In the genomic region with DNA sequence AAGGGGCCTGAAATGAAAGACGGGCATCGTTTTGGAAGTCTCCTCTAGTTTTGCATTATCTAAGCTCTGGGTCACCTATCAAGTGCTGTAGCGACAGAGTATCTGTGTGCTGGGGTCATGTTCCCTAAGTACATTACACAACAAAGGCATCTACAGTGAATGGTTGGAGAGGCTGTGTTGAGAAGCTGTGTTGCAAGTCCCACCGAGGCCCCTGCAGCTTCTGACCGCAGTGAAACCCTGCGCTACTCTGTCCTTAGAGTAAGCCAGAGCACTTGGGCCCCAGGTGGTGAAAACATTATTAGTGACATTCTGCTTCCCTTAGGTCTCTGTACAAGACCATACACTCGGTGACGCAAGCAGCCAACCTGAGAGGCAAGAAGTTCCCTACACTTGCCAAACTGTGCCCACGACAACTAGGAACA, we compare ENCODE assay signal across 8 mouse cellular contexts. TPM values are rescaled to one million over a fixed set of nuclear protein-coding genes. Genes with fewer than 3 reads are reported as not detected.
A peak's percentile ranks its signal among the peaks of the same experiment; 100 is the strongest.
DNase-seq lines count a peak whose midpoint lies in the region; ATAC-seq lines count a peak whose summit lies in the region.

No protein-coding gene starts in this region.

- no peaks in the 10 kb centered on the region for H3K36me3 ChIP-seq in heart, embryonic 15.5 days
- H3K36me3 ChIP-seq in embryonic facial prominence, embryonic 10.5 days (replicated peaks) = no peaks in the 10 kb centered on the region
- no peaks in the 10 kb centered on the region for H3K36me3 ChIP-seq in hindbrain, embryonic 15.5 days
- H3K36me3 ChIP-seq in midbrain, embryonic 13.5 days = no peaks in the 10 kb centered on the region

- H3K9ac ChIP-seq in heart, embryonic 15.5 days = peak overlapping the region; percentile 81
- H3K9ac ChIP-seq in hindbrain, embryonic 15.5 days = peak overlapping the region; percentile 1; the same call in 1 of the 2 replicates
- H3K9ac ChIP-seq in midbrain, embryonic 13.5 days (replicated peaks) = peak overlapping the region; percentile 84

- peak overlapping the region; percentile 90 for H3K4me2 ChIP-seq in heart, embryonic 15.5 days
- peak overlapping the region; percentile 77 for H3K4me2 ChIP-seq in hindbrain, embryonic 15.5 days
- peak overlapping the region; percentile 89 for H3K4me2 ChIP-seq in midbrain, embryonic 13.5 days (replicated peaks)

- WGBS in heart, embryonic 15.5 days = 24% methylated on average over 9 of the region's 9 CpGs
- 26% methylated on average over 9 of the region's 9 CpGs for WGBS in embryonic facial prominence, embryonic 10.5 days
- 25% methylated on average over 9 of the region's 9 CpGs for WGBS in hindbrain, embryonic 15.5 days
- 26% methylated on average over 9 of the region's 9 CpGs for WGBS in midbrain, embryonic 13.5 days

- H3K4me3 ChIP-seq in heart, embryonic 15.5 days = peak overlapping the region; percentile 83
- H3K4me3 ChIP-seq in embryonic facial prominence, embryonic 10.5 days = peak overlapping the region; percentile 85
- peak overlapping the region; percentile 71 for H3K4me3 ChIP-seq in hindbrain, embryonic 15.5 days
- peak overlapping the region; percentile 75 for H3K4me3 ChIP-seq in midbrain, embryonic 13.5 days (replicated peaks)

- H3K27ac ChIP-seq in heart, embryonic 15.5 days = peak overlapping the region; percentile 88
- H3K27ac ChIP-seq in embryonic facial prominence, embryonic 10.5 days (replicated peaks) = no peak overlapping the region
- peak overlapping the region; percentile 91 for H3K27ac ChIP-seq in hindbrain, embryonic 15.5 days (replicated peaks)
- H3K27ac ChIP-seq in midbrain, embryonic 13.5 days = 0 out of 2 replicates have a peak overlapping the region, but pooled peaks have one; percentile 17

- intact Hi-C loops in left cerebral cortex, postnatal 10 days (cut with DNase I) = no loop called here

- peaks cover 38% of the 10 kb centered on the region for H3K4me1 ChIP-seq in heart, embryonic 15.5 days (replicated peaks)
- peaks cover 15% of the 10 kb centered on the region for H3K4me1 ChIP-seq in embryonic facial prominence, embryonic 10.5 days
- peaks cover 26% of the 10 kb centered on the region for H3K4me1 ChIP-seq in hindbrain, embryonic 15.5 days (replicated peaks)
- H3K4me1 ChIP-seq in midbrain, embryonic 13.5 days (replicated peaks) = peaks cover 28% of the 10 kb centered on the region

- no peaks in the 10 kb centered on the region for H3K9me3 ChIP-seq in heart, embryonic 15.5 days (replicated peaks)
- H3K9me3 ChIP-seq in embryonic facial prominence, embryonic 10.5 days = no peaks in the 10 kb centered on the region
- no peaks in the 10 kb centered on the region for H3K9me3 ChIP-seq in hindbrain, embryonic 15.5 days
- H3K9me3 ChIP-seq in midbrain, embryonic 13.5 days = no peaks in the 10 kb centered on the region

- ATAC-seq in heart, embryonic 15.5 days (replicated peaks; ENCODE audit: insufficient number of reproducible peaks, insufficient read depth, low FRiP score, low read depth) = no peak
- ATAC-seq in hindbrain, embryonic 15.5 days (ENCODE audit: low FRiP score, low read depth) = peak; percentile 65
- no peak for ATAC-seq in midbrain, embryonic 13.5 days

- H3K27me3 ChIP-seq in heart, embryonic 15.5 days = peaks cover 4% of the 10 kb centered on the region; the same call in 1 of the 2 replicates
- H3K27me3 ChIP-seq in embryonic facial prominence, embryonic 10.5 days (replicated peaks; ENCODE audit: low read depth, poor library complexity, severe bottlenecking) = peaks cover 68% of the 10 kb centered on the region
- H3K27me3 ChIP-seq in hindbrain, embryonic 15.5 days = 0 out of 2 replicates have a peak, but pooled peaks cover 4% of the 10 kb centered on the region
- peaks cover 34% of the 10 kb centered on the region for H3K27me3 ChIP-seq in midbrain, embryonic 13.5 days

- no peak for DNase-seq in heart, adult 9 months (ENCODE audit: low spot score in 2 of 2)
- DNase-seq in embryonic facial prominence, embryonic 10.5 days (ENCODE audit: low spot score) = no peak
- no peak for DNase-seq in layer of hippocampus, adult 18-20 months (ENCODE audit: low spot score in 2 of 2)
- DNase-seq in adrenal gland, postnatal 4 days (ENCODE audit: low spot score in 2 of 2) = no peak
- no peak for DNase-seq in left cerebral cortex, postnatal 10 days (ENCODE audit: extremely low spot score in 1 of 2, low spot score in 2 of 2)

RNA-seq across cellular contexts. Expression of a gene that starts 20.5 kb away (rescaled TPM):
- 6.0 and 6.1 TPM in 2 replicates for polyA plus RNA-seq in heart, embryonic 15.5 days (2015; fragmentation: Nextera tagmentation; extraction: Ambion mirVana)
- polyA plus RNA-seq in embryonic facial prominence, embryonic 10.5 days (2016; fragmentation: Nextera tagmentation; extraction: Ambion mirVana) = 1.8 and 2.8 TPM in 2 replicates
- polyA plus RNA-seq in hindbrain, embryonic 15.5 days (2015; fragmentation: Nextera tagmentation; extraction: Ambion mirVana) = 42.8 and 46.8 TPM in 2 replicates
- 28.1 and 30.6 TPM in 2 replicates for polyA plus RNA-seq in midbrain, embryonic 13.5 days (2015; fragmentation: Nextera tagmentation; extraction: Ambion mirVana)
- total RNA-seq in layer of hippocampus, adult 18-20 months (2021) = 10 to 100 TPM; 42.5 to 44.8 TPM
- total RNA-seq in adrenal gland, postnatal 4 days (2021) = 1 to 10 TPM; 3.4 to 5.6 TPM
- 10 to 100 TPM; 80.4 to 81.2 TPM for total RNA-seq in left cerebral cortex, postnatal 10 days (2021)

Comparison
In these comparisons a context has a peak if more than half of its experiments do, and no peak if none do; other contexts are left out.
1. H3K9ac ChIP-seq: peak in every context shown above with its lines; median percentile 84 in midbrain, embryonic 13.5 days; 81 in heart, embryonic 15.5 days; 1 in hindbrain, embryonic 15.5 days.